Mouse (Mus musculus): ENCODE measurements around the gene Olfr1192-ps1. TPM values are rescaled to one million over a fixed set of nuclear protein-coding genes. Genes with fewer than 3 reads are reported as not detected.
"Not testable (repeated sequence)": the region's sequence is repeated elsewhere in the genome, so short reads cannot be mapped to it uniquely, and the experiment has no call there.

Gene Olfr1192-ps1
- total RNA-seq (2014; fragmentation: Nextera tagmentation): not detected in 2 replicates
- 0.12 and 0.27 TPM in 2 replicates for total RNA-seq (2017)
- polyA plus RNA-seq (2012): not detected in 2 replicates

DNA sequence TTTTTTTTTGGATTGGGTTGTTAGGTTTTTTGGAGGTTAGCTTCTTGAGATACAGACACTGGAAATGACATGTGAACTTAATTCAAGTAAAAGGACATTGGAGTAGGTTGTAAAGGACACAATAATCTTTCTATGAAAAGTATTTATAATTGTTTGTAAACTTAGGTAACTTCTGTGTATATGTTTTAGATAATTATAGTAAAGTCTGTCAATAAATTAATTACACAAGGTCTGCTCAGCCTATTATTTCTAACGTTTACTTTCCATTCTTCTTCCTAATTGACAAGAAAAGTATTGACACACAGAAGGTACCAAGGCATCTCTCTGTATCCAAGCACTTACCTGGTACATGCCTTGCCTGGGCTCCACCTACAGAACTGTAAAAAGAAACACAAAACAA lies at the start of gene Olfr1192-ps1:
TSS of gene Olfr1192-ps1 (plus strand) at position 301 of the 400 bp plus-strand sequence.
- Histone ChIP-seq H3K4me1 (ENCODE audit: insufficient read depth, low read depth, low read length) (no peaks in the 10 kb centered on the region), H3K9me3 (replicated peaks) (peaks cover 4% of the 10 kb centered on the region; the same call in 1 of the 2 replicates), H3K4me3 (ENCODE audit: low read depth, low read length) (no peak within 1 kb of the TSS), H3K27me3 (ENCODE audit: insufficient read depth, low read length) (no peaks in the 10 kb centered on the region), H3K36me3 (replicated peaks) (no peaks in the 10 kb centered on the region)
- ATAC-seq (ENCODE audit: extremely low read depth, insufficient number of reproducible peaks, low FRiP score, poor library complexity, severe bottlenecking) (no peak), DNase-seq (ENCODE audit: low spot score) (no peak)
- TF ChIP-seq TAL1 (conservative IDR thresholded peaks at IDR 0.05; ENCODE audit: low read depth, low read length): no peak
- TF ChIP-seq POLR2AphosphoS5 (IDR thresholded peaks at IDR 0.05; ENCODE audit: insufficient replicate concordance, low read depth, low read length): no peak
- TF ChIP-seq GATA2 (IDR thresholded peaks at IDR 0.05; ENCODE audit: borderline replicate concordance, low read depth, low read length): no peak
- no peak for TF ChIP-seq GATA1 (IDR thresholded peaks at IDR 0.05; ENCODE audit: borderline replicate concordance, low read length)
- no peak for TF ChIP-seq CTCF (IDR thresholded peaks at IDR 0.05; ENCODE audit: low read depth, low read length)

DNA sequence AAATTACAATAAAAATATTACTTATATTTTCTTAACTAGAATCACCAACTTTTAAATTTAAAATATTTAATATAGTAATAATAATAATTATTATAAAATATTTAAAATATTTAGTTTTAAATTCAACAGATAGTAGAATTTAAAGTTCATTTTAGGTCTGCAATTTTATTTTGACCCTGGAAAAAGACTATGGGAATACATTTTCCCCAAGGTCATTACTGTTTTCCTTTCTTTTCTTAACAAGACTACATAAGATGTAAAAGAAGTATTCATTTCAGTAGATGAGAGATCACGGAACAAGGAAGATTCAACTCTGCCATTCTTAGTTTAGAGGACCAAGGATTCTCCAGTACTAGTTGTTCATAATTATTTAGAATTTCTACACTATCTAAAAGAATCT lies 8.1 kb upstream of the Olfr1192-ps1 start, which contains the start of gene Olfr1191-ps1:
TSS of gene Olfr1191-ps1 (plus strand) at position 301 of the 400 bp plus-strand sequence.
- ATAC-seq (ENCODE audit: extremely low read depth, insufficient number of reproducible peaks, low FRiP score, poor library complexity, severe bottlenecking); H3K9me3 ChIP-seq (replicated peaks); H3K27me3 ChIP-seq (ENCODE audit: insufficient read depth, low read length); H3K4me3 ChIP-seq (ENCODE audit: low read depth, low read length); H3K36me3 ChIP-seq (replicated peaks); DNase-seq (ENCODE audit: low spot score); H3K4me1 ChIP-seq (ENCODE audit: insufficient read depth, low read depth, low read length): not testable (repeated sequence)

DNA sequence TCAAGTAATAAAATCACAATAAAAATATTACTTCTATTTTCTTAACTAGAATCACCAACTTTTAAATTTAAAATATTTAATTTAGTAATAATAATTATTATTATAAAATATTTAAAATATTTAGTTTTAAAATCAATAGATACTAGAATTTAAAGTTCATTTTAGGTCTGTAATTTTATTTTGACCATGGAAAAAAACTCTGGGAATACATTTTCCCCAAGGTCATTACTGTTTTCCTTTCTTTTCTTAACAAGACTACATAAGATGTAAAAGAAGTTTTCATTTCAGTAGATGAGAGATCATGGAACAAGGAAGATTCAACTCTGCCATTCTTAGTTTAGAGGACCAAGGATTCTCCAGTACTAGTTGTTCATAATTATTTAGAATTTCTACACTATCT lies 27.0 kb downstream of the Olfr1192-ps1 start, which contains the start of gene Olfr1193:
TSS of gene Olfr1193 (plus strand) at position 301 of the 400 bp plus-strand sequence.
- not testable (repeated sequence) for H3K9me3 ChIP-seq (replicated peaks); H3K36me3 ChIP-seq (replicated peaks); H3K4me3 ChIP-seq (ENCODE audit: low read depth, low read length); H3K4me1 ChIP-seq (ENCODE audit: insufficient read depth, low read depth, low read length); DNase-seq (ENCODE audit: low spot score); H3K27me3 ChIP-seq (ENCODE audit: insufficient read depth, low read length); ATAC-seq (ENCODE audit: extremely low read depth, insufficient number of reproducible peaks, low FRiP score, poor library complexity, severe bottlenecking)

DNA sequence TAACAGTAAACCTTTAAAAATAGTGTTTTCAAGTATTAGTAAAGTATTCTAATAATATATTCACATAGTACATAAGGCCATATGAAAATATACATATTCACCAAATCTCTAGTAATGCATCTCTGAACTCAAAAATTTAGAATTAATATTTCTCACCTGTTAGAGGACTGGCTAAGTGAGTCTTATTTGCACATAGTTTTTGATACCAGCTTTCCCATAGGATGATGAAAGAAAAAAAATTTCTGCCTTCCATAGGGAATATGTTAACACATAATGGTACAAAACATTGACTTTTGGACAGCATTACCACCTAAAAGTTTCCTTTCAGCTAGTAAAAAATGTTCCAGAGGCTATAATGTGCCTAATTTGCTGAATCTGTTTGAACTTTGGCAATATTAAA lies 40.8 kb downstream of the Olfr1192-ps1 start, which contains the start of gene Olfr1195:
TSS of gene Olfr1195 (minus strand) at position 101 of the 400 bp plus-strand sequence.
- TF ChIP-seq GATA1 (IDR thresholded peaks at IDR 0.05; ENCODE audit: borderline replicate concordance, low read length): no peak
- no peak for TF ChIP-seq TAL1 (conservative IDR thresholded peaks at IDR 0.05; ENCODE audit: low read depth, low read length)
- no peak for TF ChIP-seq CTCF (IDR thresholded peaks at IDR 0.05; ENCODE audit: low read depth, low read length)
- no peak for TF ChIP-seq GATA2 (IDR thresholded peaks at IDR 0.05; ENCODE audit: borderline replicate concordance, low read depth, low read length)
- no peak for TF ChIP-seq POLR2AphosphoS5 (IDR thresholded peaks at IDR 0.05; ENCODE audit: insufficient replicate concordance, low read depth, low read length)
- Histone ChIP-seq H3K9me3 (replicated peaks) (0 out of 2 replicates have a peak, but pooled peaks cover 2% of the 10 kb centered on the region), H3K27me3 (ENCODE audit: insufficient read depth, low read length) (no peaks in the 10 kb centered on the region), H3K36me3 (replicated peaks) (no peaks in the 10 kb centered on the region), H3K4me1 (ENCODE audit: insufficient read depth, low read depth, low read length) (no peaks in the 10 kb centered on the region), H3K4me3 (ENCODE audit: low read depth, low read length) (no peak within 1 kb of the TSS)
- no peak for DNase-seq (ENCODE audit: low spot score)
- ATAC-seq (ENCODE audit: extremely low read depth, insufficient number of reproducible peaks, low FRiP score, poor library complexity, severe bottlenecking): no peak

DNA sequence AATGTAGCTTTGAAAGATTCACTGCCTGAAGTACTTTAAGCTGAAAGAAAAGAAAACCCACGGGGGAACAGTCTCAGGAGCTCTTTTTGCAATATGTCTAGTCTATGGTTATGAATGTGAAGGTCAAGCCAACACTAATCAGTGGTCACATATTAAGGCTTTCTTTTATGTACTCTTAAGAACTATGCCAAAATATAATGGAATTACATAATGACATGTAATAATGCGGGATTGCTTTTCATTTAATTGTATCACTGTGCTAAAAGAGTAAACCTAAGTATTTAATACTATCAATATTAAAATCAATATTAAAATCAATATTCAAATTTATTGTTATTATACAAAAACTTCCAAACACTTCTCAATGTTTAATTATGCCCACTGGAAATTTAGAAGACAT lies 56.2 kb downstream of the Olfr1192-ps1 start, which contains the start of gene Olfr1196:
TSS of gene Olfr1196 (minus strand) at position 101 of the 400 bp plus-strand sequence.
- Histone ChIP-seq H3K36me3 (replicated peaks) (no peaks in the 10 kb centered on the region), H3K9me3 (replicated peaks) (no peaks in the 10 kb centered on the region), H3K4me3 (ENCODE audit: low read depth, low read length) (no peak within 1 kb of the TSS), H3K4me1 (ENCODE audit: insufficient read depth, low read depth, low read length) (no peaks in the 10 kb centered on the region), H3K27me3 (ENCODE audit: insufficient read depth, low read length) (no peaks in the 10 kb centered on the region)
- DNase-seq (ENCODE audit: low spot score) (no peak), ATAC-seq (ENCODE audit: extremely low read depth, insufficient number of reproducible peaks, low FRiP score, poor library complexity, severe bottlenecking) (no peak)
- TF ChIP-seq GATA2 (IDR thresholded peaks at IDR 0.05; ENCODE audit: borderline replicate concordance, low read depth, low read length) (no peak), CTCF (IDR thresholded peaks at IDR 0.05; ENCODE audit: low read depth, low read length) (no peak), POLR2AphosphoS5 (IDR thresholded peaks at IDR 0.05; ENCODE audit: insufficient replicate concordance, low read depth, low read length) (no peak), GATA1 (IDR thresholded peaks at IDR 0.05; ENCODE audit: borderline replicate concordance, low read length) (no peak), TAL1 (conservative IDR thresholded peaks at IDR 0.05; ENCODE audit: low read depth, low read length) (no peak)

Other genes starting within 250 kb of the Olfr1192-ps1 start
Only the 20 nearest of the 23 such genes appear.
- gene Gm13757, start 199.4 kb upstream of the Olfr1192-ps1 start, total RNA-seq (2014; fragmentation: Nextera tagmentation): not detected in 2 replicates
- gene Gm13757, start 199.4 kb upstream of the Olfr1192-ps1 start, total RNA-seq (2017): 0.05 TPM in 1 of 2 replicates, not detected in the other
- gene Gm13757, start 199.4 kb upstream of the Olfr1192-ps1 start, polyA plus RNA-seq (2012): not detected in 2 replicates
- gene Olfr1183, start 193.6 kb upstream of the Olfr1192-ps1 start, total RNA-seq (2014; fragmentation: Nextera tagmentation): not detected in 2 replicates
- gene Olfr1183, start 193.6 kb upstream of the Olfr1192-ps1 start, total RNA-seq (2017): under 0.01 and 0.06 TPM in 2 replicates
- gene Olfr1183, start 193.6 kb upstream of the Olfr1192-ps1 start, polyA plus RNA-seq (2012): not detected in 2 replicates
- not detected in 2 replicates for gene Olfr1184, start 164.9 kb upstream of the Olfr1192-ps1 start, total RNA-seq (2014; fragmentation: Nextera tagmentation)
- gene Olfr1184, start 164.9 kb upstream of the Olfr1192-ps1 start, total RNA-seq (2017): not detected in 2 replicates
- not detected in 2 replicates for gene Olfr1184, start 164.9 kb upstream of the Olfr1192-ps1 start, polyA plus RNA-seq (2012)
- gene Olfr1185-ps1, start 155.2 kb upstream of the Olfr1192-ps1 start, total RNA-seq (2014; fragmentation: Nextera tagmentation): not detected in 2 replicates
- 0.05 and 0.06 TPM in 2 replicates for gene Olfr1185-ps1, start 155.2 kb upstream of the Olfr1192-ps1 start, total RNA-seq (2017)
- gene Olfr1185-ps1, start 155.2 kb upstream of the Olfr1192-ps1 start, polyA plus RNA-seq (2012): not detected in 2 replicates
- not detected in 2 replicates for gene Olfr1186, start 130.0 kb upstream of the Olfr1192-ps1 start, total RNA-seq (2014; fragmentation: Nextera tagmentation)
- gene Olfr1186, start 130.0 kb upstream of the Olfr1192-ps1 start, total RNA-seq (2017): 0.27 TPM in 1 of 2 replicates, not detected in the other
- not detected in 2 replicates for gene Olfr1186, start 130.0 kb upstream of the Olfr1192-ps1 start, polyA plus RNA-seq (2012)
- not detected in 2 replicates for gene Olfr1188, start 91.6 kb upstream of the Olfr1192-ps1 start, total RNA-seq (2014; fragmentation: Nextera tagmentation)
- gene Olfr1188, start 91.6 kb upstream of the Olfr1192-ps1 start, total RNA-seq (2017): 0.17 and 0.27 TPM in 2 replicates
- gene Olfr1188, start 91.6 kb upstream of the Olfr1192-ps1 start, polyA plus RNA-seq (2012): not detected in 2 replicates
- gene Olfr1189, start 62.1 kb upstream of the Olfr1192-ps1 start, total RNA-seq (2014; fragmentation: Nextera tagmentation): not detected in 2 replicates
- gene Olfr1189, start 62.1 kb upstream of the Olfr1192-ps1 start, total RNA-seq (2017): 0.06 and 0.16 TPM in 2 replicates
- not detected in 2 replicates for gene Olfr1189, start 62.1 kb upstream of the Olfr1192-ps1 start, polyA plus RNA-seq (2012)
- not detected in 2 replicates for gene Olfr1191-ps1, start 8.0 kb upstream of the Olfr1192-ps1 start, total RNA-seq (2014; fragmentation: Nextera tagmentation)
- 0.05 TPM in 1 of 2 replicates, not detected in the other for gene Olfr1191-ps1, start 8.0 kb upstream of the Olfr1192-ps1 start, total RNA-seq (2017)
- gene Olfr1191-ps1, start 8.0 kb upstream of the Olfr1192-ps1 start, polyA plus RNA-seq (2012): not detected in 2 replicates
- gene Olfr1193, start 27.1 kb downstream of the Olfr1192-ps1 start, total RNA-seq (2014; fragmentation: Nextera tagmentation): not detected in 2 replicates
- gene Olfr1193, start 27.1 kb downstream of the Olfr1192-ps1 start, total RNA-seq (2017): 0.12 and 0.55 TPM in 2 replicates
- not detected in 2 replicates for gene Olfr1193, start 27.1 kb downstream of the Olfr1192-ps1 start, polyA plus RNA-seq (2012)
- gene Olfr1195, start 40.7 kb downstream of the Olfr1192-ps1 start, total RNA-seq (2014; fragmentation: Nextera tagmentation): not detected in 2 replicates
- not detected in 2 replicates for gene Olfr1195, start 40.7 kb downstream of the Olfr1192-ps1 start, total RNA-seq (2017)
- not detected in 2 replicates for gene Olfr1195, start 40.7 kb downstream of the Olfr1192-ps1 start, polyA plus RNA-seq (2012)
- not detected in 2 replicates for gene Olfr1196, start 56.1 kb downstream of the Olfr1192-ps1 start, total RNA-seq (2014; fragmentation: Nextera tagmentation)
- gene Olfr1196, start 56.1 kb downstream of the Olfr1192-ps1 start, total RNA-seq (2017): 0.06 and 0.11 TPM in 2 replicates
- not detected in 2 replicates for gene Olfr1196, start 56.1 kb downstream of the Olfr1192-ps1 start, polyA plus RNA-seq (2012)
- gene Olfr1197, start 83.9 kb downstream of the Olfr1192-ps1 start, total RNA-seq (2014; fragmentation: Nextera tagmentation): not detected in 2 replicates
- gene Olfr1197, start 83.9 kb downstream of the Olfr1192-ps1 start, total RNA-seq (2017): 0.05 TPM in 1 of 2 replicates, not detected in the other
- not detected in 2 replicates for gene Olfr1197, start 83.9 kb downstream of the Olfr1192-ps1 start, polyA plus RNA-seq (2012)
- gene Olfr1198, start 102.9 kb downstream of the Olfr1192-ps1 start, total RNA-seq (2014; fragmentation: Nextera tagmentation): not detected in 2 replicates
- 0.05 TPM in 1 of 2 replicates, not detected in the other for gene Olfr1198, start 102.9 kb downstream of the Olfr1192-ps1 start, total RNA-seq (2017)
- not detected in 2 replicates for gene Olfr1198, start 102.9 kb downstream of the Olfr1192-ps1 start, polyA plus RNA-seq (2012)
- not detected in 2 replicates for gene Olfr1199, start 112.0 kb downstream of the Olfr1192-ps1 start, total RNA-seq (2014; fragmentation: Nextera tagmentation)
- 0.11 TPM in 1 of 2 replicates, not detected in the other for gene Olfr1199, start 112.0 kb downstream of the Olfr1192-ps1 start, total RNA-seq (2017)
- not detected in 2 replicates for gene Olfr1199, start 112.0 kb downstream of the Olfr1192-ps1 start, polyA plus RNA-seq (2012)
- not detected in 2 replicates for gene Olfr1200, start 122.0 kb downstream of the Olfr1192-ps1 start, total RNA-seq (2014; fragmentation: Nextera tagmentation)
- 0.38 TPM in 1 of 2 replicates, not detected in the other for gene Olfr1200, start 122.0 kb downstream of the Olfr1192-ps1 start, total RNA-seq (2017)
- gene Olfr1200, start 122.0 kb downstream of the Olfr1192-ps1 start, polyA plus RNA-seq (2012): not detected in 2 replicates
- not detected in 2 replicates for gene Olfr1201, start 144.5 kb downstream of the Olfr1192-ps1 start, total RNA-seq (2014; fragmentation: Nextera tagmentation)
- 0.11 and 0.17 TPM in 2 replicates for gene Olfr1201, start 144.5 kb downstream of the Olfr1192-ps1 start, total RNA-seq (2017)
- not detected in 2 replicates for gene Olfr1201, start 144.5 kb downstream of the Olfr1192-ps1 start, polyA plus RNA-seq (2012)
- not detected in 2 replicates for gene Olfr1202, start 166.0 kb downstream of the Olfr1192-ps1 start, total RNA-seq (2014; fragmentation: Nextera tagmentation)
- 0.06 and 0.11 TPM in 2 replicates for gene Olfr1202, start 166.0 kb downstream of the Olfr1192-ps1 start, total RNA-seq (2017)
- not detected in 2 replicates for gene Olfr1202, start 166.0 kb downstream of the Olfr1192-ps1 start, polyA plus RNA-seq (2012)
- not detected in 2 replicates for gene Olfr1205, start 181.2 kb downstream of the Olfr1192-ps1 start, total RNA-seq (2014; fragmentation: Nextera tagmentation)
- 0.05 TPM in 1 of 2 replicates, not detected in the other for gene Olfr1205, start 181.2 kb downstream of the Olfr1192-ps1 start, total RNA-seq (2017)
- gene Olfr1205, start 181.2 kb downstream of the Olfr1192-ps1 start, polyA plus RNA-seq (2012): not detected in 2 replicates
- not detected in 2 replicates for gene Olfr1204, start 200.8 kb downstream of the Olfr1192-ps1 start, total RNA-seq (2014; fragmentation: Nextera tagmentation)
- gene Olfr1204, start 200.8 kb downstream of the Olfr1192-ps1 start, total RNA-seq (2017): 0.06 and 0.11 TPM in 2 replicates
- gene Olfr1204, start 200.8 kb downstream of the Olfr1192-ps1 start, polyA plus RNA-seq (2012): not detected in 2 replicates
- gene Olfr1206, start 214.7 kb downstream of the Olfr1192-ps1 start, total RNA-seq (2014; fragmentation: Nextera tagmentation): not detected in 2 replicates
- gene Olfr1206, start 214.7 kb downstream of the Olfr1192-ps1 start, total RNA-seq (2017): 0.16 TPM in 1 of 2 replicates, not detected in the other
- not detected in 2 replicates for gene Olfr1206, start 214.7 kb downstream of the Olfr1192-ps1 start, polyA plus RNA-seq (2012)

All from G1E (cell line).